Mouse (Mus musculus): Measurements from ENCODE around the gene Egfl8.
A peak's percentile ranks its signal among the peaks of the same experiment; 100 is the strongest.

The Egfl8 gene

DNA sequence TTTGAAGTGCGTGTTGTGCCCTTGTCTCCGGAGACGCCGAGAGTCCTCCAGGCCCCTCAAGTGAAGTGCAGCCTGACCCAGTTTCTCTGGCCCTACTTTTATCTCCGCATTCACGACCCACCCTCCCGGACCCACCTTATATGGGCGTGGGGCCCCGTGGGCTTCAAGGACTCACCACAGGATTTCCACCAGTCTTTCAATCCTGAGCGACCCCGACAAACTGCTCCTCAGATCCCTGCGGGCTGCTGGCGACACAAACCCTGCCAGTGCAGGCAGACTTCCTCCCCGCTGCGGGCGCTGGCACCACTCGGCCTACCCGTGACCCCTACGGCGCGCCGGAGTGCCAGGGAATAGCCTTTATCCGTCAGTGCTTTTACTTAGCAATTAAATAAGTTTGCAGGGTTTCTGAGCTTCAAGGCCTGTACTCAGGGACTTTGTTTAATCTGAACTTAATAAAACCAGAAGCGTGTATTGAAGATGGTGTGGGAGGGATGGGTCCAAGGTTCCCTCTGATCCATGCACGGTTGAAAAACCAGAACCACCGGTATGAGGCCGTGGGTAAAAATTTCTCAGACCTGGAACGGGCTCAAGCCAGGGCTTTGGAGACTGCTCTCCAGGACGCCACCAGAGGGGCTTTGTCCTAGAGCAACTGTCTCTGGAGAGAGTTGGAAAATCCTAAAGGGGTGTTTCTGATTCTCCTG, 12.3 kb upstream of the Egfl8 start, which contains the start of gene Ppt2:
Gene Ppt2 (minus strand): TSS at position 568 of the 701 bp plus-strand sequence.
- DNase-seq (ENCODE audit: low spot score) = peak; percentile 63

DNA sequence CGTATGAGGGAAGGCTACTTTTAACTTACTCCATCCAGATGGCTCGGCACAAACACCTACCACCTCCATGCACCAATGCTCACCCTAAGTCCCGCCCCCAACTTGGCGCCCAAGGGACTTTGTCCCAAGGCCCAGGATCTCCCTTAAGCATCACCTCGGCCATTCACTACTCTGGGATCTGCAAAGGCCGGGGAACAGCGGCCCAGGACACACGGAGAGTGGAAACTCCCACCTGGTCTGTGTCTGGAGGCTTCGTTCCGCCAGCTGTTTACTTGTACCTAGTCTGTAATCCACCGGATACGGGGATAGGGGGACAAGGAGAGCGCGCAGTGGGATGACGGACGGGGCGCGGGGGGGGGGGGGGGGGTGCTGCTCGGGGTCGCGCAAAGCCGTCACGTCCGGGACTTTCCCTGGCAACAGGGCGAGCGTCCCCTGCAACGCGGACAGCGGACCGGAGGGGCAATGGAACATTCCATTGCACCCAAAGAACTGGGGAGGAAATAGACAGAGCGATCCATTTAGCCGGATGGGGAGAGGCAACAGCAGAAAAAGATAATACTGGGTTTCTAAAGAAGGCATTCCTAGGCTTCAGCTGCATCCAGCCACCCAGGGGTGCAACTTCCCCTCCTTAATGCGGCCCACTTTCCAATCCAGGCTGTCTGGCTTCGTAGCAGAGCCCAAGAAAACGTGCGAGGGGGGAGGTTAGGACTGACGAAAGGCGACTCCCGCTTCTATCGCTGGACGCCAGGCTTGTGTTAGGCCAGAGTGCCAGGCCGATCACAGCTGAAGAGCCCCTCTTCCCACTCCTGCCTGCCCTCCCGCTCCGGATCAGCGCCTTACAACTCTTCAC, 11.5 kb upstream of the Egfl8 start:
- peak; percentile 83 for DNase-seq (ENCODE audit: low spot score)

DNA sequence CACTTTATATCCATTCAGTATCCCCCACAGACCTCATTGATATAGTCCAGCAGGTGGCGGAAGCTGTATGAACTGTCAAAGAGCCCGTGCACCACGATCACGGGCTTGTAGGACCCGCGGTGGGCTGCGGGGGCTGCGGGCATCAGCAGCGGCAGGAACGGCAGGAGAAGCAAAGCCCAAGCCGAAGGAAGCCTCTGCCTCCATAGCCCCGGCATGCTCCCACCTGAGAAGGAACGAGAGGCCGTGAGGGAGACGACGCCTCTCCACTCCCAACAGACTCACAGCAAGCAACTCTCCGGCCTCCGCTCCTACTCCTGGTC, 11.0 kb upstream of the Egfl8 start:
- DNase-seq (ENCODE audit: low spot score) = no peak

DNA sequence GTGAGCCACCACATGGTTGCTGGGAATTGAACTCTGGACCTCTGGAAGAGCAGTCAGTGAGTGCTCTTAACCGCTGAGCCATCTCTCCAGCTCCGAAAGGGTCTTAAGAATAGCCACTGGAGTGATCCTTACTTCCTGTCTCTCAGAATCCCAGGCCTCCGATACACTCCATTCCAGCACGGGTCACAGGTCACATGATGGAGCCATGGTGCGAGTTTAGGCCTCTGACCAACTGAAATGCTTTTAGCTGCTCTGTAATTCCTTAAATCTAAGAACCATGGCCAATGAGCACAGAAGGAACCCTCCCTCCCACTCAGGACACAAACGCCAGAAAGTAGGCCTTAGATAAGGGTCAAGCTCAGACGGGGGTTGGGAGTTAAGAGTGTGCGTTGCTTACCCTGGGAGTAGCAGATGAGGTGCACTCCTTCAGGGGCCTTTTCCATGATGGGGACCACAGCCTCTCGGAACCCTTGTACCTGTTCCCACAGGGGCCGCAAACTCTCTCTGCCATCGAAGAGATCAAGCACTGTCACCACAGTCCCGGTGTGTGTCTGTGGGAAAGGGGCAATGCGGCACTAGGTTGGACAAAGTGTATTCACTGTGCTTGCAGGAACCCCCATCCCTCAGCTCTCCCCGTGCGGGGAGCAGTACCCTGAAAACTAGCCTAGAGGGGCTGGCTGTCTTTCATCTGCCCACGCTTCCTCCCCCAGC, 10.4 kb upstream of the Egfl8 start:
- no peak for DNase-seq (ENCODE audit: low spot score)

DNA sequence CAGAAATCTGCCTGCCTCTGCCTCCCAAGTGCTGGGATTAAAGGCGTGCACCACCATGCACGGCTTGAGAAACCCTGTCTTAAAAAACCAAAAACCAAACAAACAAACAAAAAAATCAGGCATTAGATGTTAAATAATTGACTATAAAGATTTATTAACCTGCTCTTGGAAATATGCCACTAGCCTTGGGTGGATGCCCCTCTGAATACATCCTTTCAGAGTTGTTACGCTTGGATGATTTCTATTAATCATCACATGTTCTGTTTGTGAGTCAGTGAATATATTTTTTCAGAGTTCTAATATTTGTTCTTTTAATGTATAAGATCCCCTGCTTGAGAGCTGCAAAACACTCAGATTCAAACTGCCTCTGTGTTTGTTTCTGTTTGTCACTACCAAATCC, 9.2 kb upstream of the Egfl8 start:
- DNase-seq (ENCODE audit: low spot score) = no peak

DNA sequence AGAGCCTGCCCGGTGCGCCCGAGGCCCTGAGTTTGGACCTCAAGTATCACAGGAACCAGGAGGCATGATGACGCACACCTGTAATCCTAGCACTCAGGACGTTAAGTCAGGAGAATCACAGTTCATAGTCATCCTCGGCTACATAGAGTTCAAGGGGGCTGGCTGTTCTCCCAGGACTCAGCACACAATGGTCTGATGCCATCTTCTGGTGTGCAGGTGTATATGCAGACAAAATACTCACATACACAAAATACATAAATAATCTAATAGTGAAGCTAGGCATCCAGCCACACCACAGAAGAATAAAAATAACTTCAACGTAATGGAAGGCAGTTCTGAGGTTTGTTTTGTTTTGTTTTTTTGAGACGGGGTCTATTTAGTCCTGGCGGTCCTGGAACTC, 7.4 kb upstream of the Egfl8 start:
- no peak for DNase-seq (ENCODE audit: low spot score)

DNA sequence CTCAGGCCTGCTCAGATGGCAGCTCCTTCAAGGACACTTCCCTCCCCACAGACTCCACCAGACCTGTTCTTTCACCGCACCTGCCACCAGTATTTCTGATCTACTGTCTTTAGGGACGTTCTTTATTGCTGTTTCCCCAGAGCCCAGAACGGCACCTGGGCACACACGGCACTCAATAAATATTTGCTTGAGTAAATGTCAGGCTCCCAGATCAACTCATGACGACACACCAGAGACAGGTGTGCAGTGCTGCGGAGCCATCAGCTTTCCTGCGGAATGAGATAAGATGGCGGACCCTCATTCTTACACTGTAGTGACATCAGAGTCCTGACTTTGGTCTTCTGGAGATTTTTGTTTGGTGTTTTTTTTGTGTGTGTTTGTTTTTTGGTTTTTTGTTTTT, 5.2 kb upstream of the Egfl8 start:
- DNase-seq (ENCODE audit: low spot score) = no peak

DNA sequence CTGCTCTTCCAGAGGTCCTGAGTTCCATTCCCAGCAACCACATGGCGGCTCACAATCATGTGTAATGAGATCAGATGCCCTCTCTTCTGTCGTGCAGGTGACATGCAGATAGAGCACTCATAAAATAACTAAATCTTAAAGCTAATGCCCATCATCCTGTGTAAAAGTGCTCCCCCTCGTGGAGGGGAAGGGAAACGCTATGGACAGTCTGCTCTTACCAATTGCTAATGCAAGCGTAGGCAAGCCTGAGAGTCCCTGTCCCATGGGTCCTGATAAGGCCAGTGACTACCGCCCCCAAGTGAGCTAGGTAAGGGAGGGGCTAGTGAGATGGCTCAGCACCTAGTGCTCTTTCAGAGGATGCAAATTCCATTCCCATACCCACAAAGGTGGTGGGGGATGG, 3.2 kb upstream of the Egfl8 start:
- peak; percentile 50 for DNase-seq (ENCODE audit: low spot score)

DNA sequence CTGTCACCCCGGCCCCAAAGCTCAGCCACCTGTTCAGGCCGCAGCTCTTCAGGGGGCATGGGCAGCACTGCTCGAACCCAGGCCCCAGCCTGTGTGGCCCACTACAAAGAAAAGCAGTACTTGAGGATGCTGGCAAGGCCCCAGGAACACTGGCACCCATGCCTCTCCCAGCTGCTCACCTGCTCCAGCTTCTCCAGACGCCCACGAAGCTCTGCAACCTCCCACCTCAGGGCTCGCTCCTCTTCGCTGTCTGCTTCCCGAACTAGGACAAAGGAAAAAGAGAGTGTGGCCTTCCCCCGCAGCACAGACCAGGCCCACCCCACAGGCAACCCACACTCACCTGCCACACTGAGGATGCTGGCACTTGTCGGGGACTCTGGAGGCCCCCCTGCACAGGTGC, 1.9 kb downstream of the Egfl8 start:
- no peak for DNase-seq (ENCODE audit: low spot score)

DNA sequence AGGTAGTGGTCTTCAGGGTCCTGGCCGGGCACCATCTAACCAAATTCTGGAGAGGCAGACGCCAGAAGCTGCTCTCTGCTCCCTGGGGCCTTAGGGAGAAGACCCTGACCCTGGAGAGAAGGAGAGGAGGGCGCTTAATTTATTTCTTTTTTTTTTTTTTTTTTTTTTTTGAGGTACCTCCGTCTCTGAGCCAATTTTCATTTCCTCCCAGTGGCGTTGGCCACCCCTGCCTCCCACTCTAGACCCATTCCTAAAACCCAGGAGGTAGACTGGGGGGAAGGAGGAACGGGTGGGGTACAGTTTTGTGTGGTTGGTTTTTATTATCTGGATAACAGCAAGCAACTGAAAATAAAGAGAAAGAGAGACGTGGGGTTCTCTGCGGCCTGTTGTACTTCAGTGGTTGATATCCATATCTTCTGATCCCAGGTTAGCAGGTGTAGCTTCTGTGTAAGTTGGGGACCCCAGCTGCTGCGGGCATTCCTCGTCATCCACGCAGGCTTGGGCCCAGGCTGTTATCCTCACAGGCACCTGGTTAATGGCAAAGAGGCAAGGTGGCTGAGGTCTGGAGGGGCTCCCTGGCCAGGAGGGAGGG, 2.6 kb downstream of the Egfl8 start:
- no peak for DNase-seq (ENCODE audit: low spot score)

DNA sequence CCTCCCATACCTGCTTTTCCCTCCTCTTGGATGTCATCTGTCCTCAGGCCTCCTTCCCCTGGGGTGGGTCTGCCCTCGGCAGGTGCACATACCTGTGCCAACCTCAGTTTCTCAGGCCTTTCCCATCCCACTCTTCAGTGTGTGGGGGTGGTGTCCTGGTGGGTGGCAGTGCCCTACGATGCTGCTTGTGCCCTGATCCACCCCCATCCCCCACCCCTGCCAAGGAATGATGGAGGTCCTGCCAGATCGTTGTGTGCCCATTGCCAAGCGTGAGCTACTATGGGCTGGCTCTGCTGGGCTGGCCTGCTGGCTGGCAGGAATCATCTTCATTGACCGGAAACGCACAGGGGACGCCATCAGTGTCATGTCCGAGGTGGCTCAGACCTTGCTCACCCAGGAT, 4.7 kb downstream of the Egfl8 start:
- DNase-seq (ENCODE audit: low spot score) = no peak

DNA sequence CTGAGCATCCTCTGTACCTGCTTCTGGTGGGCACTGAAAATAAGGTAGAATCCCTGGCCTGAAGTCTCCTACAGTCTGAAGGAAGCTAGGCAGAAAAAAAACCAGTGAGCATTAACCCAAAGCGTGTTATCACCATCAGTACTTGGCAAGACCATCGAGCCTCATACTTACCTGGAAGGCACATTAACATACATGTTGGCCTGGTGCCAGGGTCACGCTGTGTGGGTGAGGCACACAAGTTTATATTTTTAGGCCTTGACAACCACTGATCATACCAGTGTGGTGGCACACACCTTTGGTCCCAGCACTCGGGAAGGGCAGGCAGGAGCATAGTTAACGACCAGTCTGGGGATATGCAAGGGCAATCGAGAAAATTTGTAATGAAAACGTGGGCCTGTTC, 7.8 kb downstream of the Egfl8 start:
- DNase-seq (ENCODE audit: low spot score) = no peak

DNA sequence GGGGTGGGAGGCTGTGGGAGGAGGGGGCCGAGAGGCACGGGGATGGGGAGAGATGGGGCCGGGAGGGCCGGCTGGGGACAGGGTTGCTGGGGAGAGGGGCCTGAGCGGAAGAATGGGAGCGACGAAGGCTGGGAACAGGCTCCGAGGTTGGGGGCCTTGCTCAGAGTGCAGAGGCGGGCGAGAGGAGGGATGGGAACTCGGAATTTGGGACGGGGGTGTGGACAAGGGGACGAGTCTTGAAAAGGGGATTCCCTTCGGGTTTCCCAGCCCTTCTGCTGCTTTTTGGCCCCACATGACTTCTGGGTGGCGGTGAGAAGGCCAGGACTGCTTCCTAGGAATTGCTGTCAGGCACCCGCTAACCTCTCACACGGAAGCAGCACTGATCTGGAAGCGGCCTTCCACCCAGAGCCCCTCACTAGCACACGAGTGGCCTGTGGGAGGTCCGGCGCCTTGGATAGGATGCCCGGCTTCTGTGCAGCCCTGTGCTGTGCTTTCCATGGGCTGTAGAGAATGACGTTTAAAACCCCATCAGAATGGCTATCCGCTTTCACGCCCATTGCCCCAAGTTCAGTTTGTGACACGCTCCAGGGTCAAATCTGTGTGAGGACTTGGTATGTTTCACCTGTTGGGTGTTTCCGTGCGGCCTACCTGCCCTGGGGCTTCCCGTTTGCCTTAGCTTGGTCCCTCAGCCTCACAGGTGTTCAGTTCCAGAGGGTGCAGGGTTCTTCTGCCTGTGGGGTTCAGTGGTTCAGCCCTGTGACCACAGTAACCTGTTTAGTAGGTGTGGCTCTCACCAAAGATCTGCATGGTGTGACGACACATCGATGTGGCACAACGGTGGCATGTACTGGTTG, 9.4 kb downstream of the Egfl8 start:
- DNase-seq (ENCODE audit: low spot score) = no peak

DNA sequence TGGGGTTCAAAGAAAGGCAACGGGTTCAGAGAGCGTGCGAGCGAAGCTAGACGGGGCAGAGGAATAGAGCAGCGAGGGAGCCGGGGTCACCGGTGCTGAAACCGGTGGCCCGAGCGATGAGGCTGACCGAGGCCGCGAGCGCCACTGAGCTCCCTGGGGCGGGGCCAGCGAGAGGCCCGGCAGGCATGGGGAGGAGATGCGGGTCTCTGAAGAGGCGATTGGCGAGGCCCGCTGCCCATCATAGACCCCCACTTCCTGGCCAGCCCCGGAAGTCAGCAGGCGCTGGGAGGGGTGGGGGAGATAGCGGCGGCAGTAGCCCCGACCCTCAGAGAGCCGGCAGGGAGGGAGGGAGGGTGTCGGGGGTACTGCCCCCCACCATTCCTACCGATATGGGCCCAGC, 10.2 kb downstream of the Egfl8 start:
- peak; percentile 97 for DNase-seq (ENCODE audit: low spot score)

DNA sequence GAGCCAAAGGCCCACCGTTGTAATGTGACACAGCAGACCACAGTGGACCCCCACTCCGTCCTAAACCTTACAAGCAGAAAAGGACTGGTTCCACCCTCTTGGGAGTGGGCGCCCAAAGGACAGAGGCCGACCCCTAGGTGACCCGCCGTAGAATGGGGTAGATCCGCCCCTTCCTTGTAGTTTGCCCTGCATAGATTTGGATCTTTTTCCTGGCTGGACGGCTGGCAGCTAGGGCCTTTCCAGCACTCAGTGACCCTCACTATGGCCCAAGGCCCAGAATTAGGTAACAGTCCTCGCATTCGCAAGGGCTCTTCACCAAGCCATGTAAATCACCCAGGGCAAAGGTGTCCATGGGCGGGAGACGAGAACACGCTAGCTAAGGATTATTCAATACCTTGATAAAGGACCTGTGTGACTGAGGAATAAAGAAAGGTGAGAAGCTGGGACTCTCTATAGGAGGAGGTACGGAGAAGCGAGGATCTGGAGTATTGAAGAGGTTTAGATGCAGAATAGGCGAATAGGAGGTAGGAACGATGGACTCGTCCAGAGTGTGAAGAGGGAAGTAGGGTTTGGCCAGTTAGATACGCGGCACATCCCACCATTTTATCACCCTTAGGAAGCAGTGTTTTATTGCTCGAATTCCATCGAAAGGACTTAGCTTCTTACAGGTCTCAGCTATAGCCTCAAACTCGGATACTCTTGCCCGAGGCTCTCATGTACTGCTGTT, 11.1 kb downstream of the Egfl8 start:
- no peak for DNase-seq (ENCODE audit: low spot score)

DNA sequence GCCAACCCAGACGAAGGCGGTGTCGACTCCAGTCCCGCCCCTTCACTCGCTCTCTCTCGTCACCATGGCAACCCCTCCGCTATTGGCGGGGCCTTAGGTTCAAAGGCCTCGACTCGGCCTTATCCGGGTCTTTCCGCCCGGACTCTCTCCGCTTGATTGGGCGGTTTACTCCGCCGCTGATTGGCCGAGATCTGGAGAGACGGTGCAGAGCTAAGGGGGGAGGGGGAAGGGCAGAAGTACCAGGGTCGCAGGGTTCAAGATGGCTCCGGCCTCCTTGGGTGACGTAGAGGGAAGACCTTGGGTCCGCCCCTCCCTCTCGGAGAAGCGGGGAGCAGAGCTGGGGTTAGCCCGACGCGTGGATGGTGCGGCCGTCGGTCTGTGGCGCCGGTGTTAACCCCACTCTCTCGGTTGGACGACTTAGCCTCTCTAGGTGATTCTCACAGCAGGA, 11.7 kb downstream of the Egfl8 start, which contains the start of gene Agpat1:
Gene Agpat1 (plus strand): TSS at position 202 of the 448 bp plus-strand sequence.
- DNase-seq (ENCODE audit: low spot score) = peak; percentile 95

DNA sequence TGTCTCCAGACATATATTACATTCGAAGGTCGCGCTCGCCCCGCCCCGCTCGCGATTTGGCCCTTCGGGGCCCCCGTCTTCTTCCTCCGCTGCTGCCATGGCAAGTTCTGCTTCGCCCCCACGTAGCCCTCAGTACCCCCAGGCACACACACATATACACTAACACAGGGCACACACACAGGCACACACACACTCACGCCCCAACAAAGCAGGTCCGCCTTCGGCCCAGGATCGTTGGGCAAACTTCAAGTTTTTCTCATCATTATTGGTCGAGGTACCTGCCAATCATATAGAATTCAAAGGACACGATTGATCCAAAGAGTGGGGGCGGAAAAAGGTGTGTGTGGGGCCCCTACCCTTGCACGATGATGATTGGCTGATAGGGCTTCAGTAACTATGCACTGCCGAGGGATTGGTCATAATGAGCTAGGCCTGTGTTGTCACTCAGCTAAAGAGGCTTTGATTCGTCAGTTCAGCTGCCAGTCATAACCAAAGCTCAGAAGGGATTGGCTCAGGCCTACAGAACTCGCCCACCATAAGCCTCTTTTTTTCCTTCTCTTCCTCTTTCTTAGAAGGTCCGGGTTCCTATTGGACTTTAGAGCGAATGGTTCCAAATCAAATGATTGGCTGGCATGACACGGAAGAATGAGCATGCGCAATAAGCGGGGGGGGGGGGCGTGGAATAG, 12.3 kb downstream of the Egfl8 start, which contains the start of gene Rnf5:
Gene Rnf5 (minus strand): TSS at position 316 of the 686 bp plus-strand sequence.
- DNase-seq (ENCODE audit: low spot score) = peak; percentile 86

DNA sequence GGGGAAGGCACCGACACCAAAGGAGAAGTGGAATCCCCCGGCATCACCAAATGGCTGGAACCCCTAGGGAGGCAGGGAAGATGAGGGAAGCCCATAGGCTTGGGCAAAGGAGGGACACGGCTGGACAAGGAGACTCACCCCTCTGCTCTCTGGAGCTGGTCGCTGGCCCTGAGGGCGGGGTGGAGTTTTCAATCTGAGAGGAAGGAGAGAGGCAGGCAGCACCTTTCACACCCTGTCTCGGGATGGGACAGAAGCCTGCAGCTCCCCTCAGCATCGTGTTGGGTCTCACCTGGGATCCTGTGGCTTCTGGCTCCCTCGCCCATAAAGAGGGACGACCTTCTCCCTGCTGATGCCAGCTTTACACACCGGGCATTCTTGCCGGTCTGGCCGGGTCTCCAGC, 14.0 kb downstream of the Egfl8 start:
- no peak for DNase-seq (ENCODE audit: low spot score)

DNA sequence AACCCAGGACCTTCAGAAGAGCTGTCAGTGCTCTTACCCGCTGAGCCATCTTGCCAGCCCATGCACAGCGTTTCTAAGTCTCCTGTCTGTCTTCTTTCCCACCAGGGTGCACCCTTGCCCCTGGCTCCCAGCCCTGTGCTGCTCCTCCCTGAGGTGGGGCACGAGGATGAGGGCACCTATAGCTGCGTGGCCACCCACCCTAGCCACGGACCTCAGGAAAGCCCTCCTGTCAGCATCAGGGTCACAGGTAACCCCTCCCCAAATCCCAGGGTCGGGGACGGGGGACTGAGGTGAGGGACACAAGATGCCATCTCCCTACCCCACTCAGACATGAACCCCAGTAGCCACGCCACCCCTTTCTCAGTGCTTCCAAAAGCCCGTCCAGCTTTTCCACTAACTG, 15.9 kb downstream of the Egfl8 start:
- DNase-seq (ENCODE audit: low spot score) = no peak

DNA sequence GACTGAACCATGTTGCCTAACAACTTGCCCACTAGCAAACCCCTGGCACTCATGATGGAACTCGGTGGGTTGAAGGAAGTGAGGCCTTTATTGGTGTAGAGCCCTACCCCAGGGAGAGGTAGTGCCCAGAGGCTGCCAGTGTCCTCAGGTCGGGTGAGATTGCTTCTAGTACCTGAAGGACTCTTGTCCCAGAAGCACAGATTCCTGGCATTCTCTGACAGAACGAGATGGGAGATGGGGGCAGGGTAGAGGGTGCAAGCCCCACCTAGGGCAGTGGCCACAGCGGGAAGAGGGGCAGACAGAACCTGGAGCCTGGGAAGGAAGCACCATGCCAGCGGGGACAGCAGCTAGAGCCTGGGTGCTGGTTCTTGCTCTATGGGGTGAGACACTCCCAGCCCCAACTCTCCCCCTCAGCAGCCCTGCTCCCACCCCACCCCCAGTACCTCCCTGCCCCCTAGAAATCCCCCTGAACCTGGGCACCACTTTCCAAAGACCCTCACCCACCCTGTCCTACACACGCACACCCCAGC, 18.1 kb downstream of the Egfl8 start, which contains the start of gene Ager:
Gene Ager (plus strand): TSS at position 297 of the 530 bp plus-strand sequence.
- DNase-seq (ENCODE audit: low spot score) = no peak
